Mouse (Mus musculus) E14TG2a.4 (cell line): ENCODE results near the gene Syne1.

Experiments
- CTCF ChIP-seq: conservative IDR thresholded peaks from 2 replicates; pipeline ENCODE4 v1.5.1; 2014; ENCODE audit warnings: low read length
- NANOG ChIP-seq: IDR thresholded peaks from 2 replicates; pipeline ENCODE4 v1.6.1; 2014; ENCODE audit warnings: borderline replicate concordance, low read length, mixed read lengths

DNA sequence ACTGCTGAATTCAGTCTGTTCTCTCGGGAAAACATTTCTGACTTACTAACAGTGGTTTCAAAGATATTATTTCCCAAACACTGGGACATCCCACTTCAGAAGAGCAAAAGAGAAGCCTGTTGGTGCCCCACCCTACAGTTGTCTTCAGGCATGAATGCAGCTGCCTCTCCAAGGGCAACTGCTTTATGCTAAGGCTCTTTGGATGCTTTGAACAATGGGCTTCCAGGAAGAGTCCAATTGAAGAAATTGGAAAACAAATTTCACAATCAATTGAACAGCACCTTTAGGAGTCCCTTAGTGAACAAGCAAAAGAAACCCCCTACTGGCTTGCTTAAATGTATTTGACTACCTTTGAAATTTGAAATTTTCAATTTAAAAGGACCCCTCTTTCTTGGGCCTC, 524.1 kb downstream of the Syne1 start:
- TF ChIP-seq CTCF (no peak), NANOG (peak; percentile 67; the same call in 1 of the 2 replicates)
